In the genomic region with DNA sequence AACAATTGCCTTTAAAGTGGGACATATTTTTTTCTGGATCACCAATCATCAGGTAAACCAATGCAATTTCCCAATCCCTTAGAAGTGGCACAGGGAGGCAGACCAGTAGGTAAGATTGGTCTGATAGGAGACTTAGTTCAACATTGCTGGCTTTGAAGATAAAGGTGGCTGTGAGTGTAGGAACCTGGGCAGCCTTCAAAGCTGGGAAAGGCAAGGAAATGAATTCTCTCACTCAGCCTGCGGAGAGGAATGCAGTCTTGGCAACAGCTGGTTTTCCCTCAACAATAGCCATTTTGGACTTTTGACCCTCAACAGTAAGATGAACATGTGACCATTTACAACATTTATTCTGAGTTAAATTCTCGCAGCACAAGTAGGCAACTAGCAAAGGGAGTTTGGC, we compare ENCODE assay signal across 27 mouse cellular contexts. TPM values are rescaled to one million over a fixed set of nuclear protein-coding genes. Genes with fewer than 3 reads are reported as not detected.
A peak's percentile ranks its signal among the peaks of the same experiment; 100 is the strongest.
DNase-seq lines count a peak whose midpoint lies in the region; ATAC-seq and TF ChIP-seq lines count a peak whose summit lies in the region.
"Had no signal": no experiment of that assay in that cellular context is flagged by ENCODE, and none has a peak within 500 bp of the region (broad histone marks: within the 10 kb centered on the region; RNA-seq: fewer than 3 reads in every experiment).

No protein-coding gene starts in this region.

- no peak overlapping the region for H3K9ac ChIP-seq in kidney, postnatal 0 days (ENCODE audit: low read depth, low read length)
- no peak overlapping the region for H3K9ac ChIP-seq in midbrain, embryonic 11.5 days (ENCODE audit: low read length)
- no peak overlapping the region for H3K9ac ChIP-seq in midbrain, postnatal 0 days (replicated peaks; ENCODE audit: low read length, poor library complexity, severe bottlenecking)
- H3K9ac ChIP-seq in stomach, postnatal 0 days (ENCODE audit: low read length) = no peak overlapping the region
- H3K9ac ChIP-seq: embryonic facial prominence, embryonic 12.5 days; liver, embryonic 15.5 days; neural tube, embryonic 13.5 days had no signal

- no peaks in the 10 kb centered on the region for H3K9me3 ChIP-seq in kidney, postnatal 0 days (replicated peaks; ENCODE audit: low read length)
- H3K9me3 ChIP-seq in midbrain, embryonic 11.5 days (ENCODE audit: control insufficient read depth, low read length) = no peaks in the 10 kb centered on the region
- H3K9me3 ChIP-seq in midbrain, postnatal 0 days (ENCODE audit: low read length) = no peaks in the 10 kb centered on the region
- H3K9me3 ChIP-seq in stomach, postnatal 0 days (ENCODE audit: control insufficient read depth, low read length) = no peaks in the 10 kb centered on the region
- H3K9me3 ChIP-seq: embryonic facial prominence, embryonic 12.5 days; liver, embryonic 15.5 days; midbrain, embryonic 10.5 days; neural tube, embryonic 13.5 days had no signal

- no peak for TF ChIP-seq EP300 in stomach, postnatal 0 days (optimal IDR thresholded peaks at IDR 0.05)

- no peaks in the 10 kb centered on the region for H3K27me3 ChIP-seq in kidney, postnatal 0 days (ENCODE audit: insufficient read depth, low read length)
- peaks cover 71% of the 10 kb centered on the region for H3K27me3 ChIP-seq in midbrain, embryonic 11.5 days (ENCODE audit: control insufficient read depth, insufficient read depth, low read length)
- peaks cover 31% of the 10 kb centered on the region for H3K27me3 ChIP-seq in midbrain, postnatal 0 days (ENCODE audit: insufficient read depth, low read length)
- no peaks in the 10 kb centered on the region for H3K27me3 ChIP-seq in stomach, postnatal 0 days (ENCODE audit: control insufficient read depth, insufficient read depth, low read length)
- H3K27me3 ChIP-seq: CH12.LX had no signal

- intact Hi-C loops in gastrocnemius, postnatal 14 days (cut with DNase I; ENCODE audit: low total_unique reads) = no loop called here

- no peaks in the 10 kb centered on the region for H3K36me3 ChIP-seq in kidney, postnatal 0 days (ENCODE audit: insufficient read depth, low read length)
- H3K36me3 ChIP-seq in midbrain, embryonic 11.5 days (ENCODE audit: control insufficient read depth, insufficient read depth, low read length) = no peaks in the 10 kb centered on the region
- H3K36me3 ChIP-seq in midbrain, postnatal 0 days (ENCODE audit: insufficient read depth, low read length) = no peaks in the 10 kb centered on the region
- H3K36me3 ChIP-seq in stomach, postnatal 0 days (ENCODE audit: control insufficient read depth, insufficient read depth, low read length) = no peaks in the 10 kb centered on the region
- H3K36me3 ChIP-seq: embryonic facial prominence, embryonic 12.5 days; liver, embryonic 15.5 days; midbrain, embryonic 10.5 days; neural tube, embryonic 13.5 days had no signal

- WGBS in kidney, postnatal 0 days = 41% methylated on average over 2 of the region's 2 CpGs
- WGBS in midbrain, embryonic 11.5 days = 27% methylated on average over 2 of the region's 2 CpGs
- WGBS in midbrain, postnatal 0 days = 48% methylated on average over 2 of the region's 2 CpGs
- WGBS in stomach, postnatal 0 days = 36% methylated on average over 2 of the region's 2 CpGs

- peak; percentile 53 for DNase-seq in embryo, embryonic 10 days (ENCODE audit: low spot score)
- DNase-seq in embryo, embryonic 10.5 days (ENCODE audit: low spot score) = no peak
- DNase-seq in kidney, postnatal 0 days (ENCODE audit: low spot score) = peak; percentile 39
- DNase-seq in kidney, postnatal 14 days = no peak
- peak; percentile 87 for DNase-seq in midbrain, embryonic 11.5 days (ENCODE audit: low spot score, missing footprints)
- no peak for DNase-seq in midbrain, postnatal 0 days (ENCODE audit: low spot score)
- peak; percentile 63 for DNase-seq in stomach, postnatal 0 days (ENCODE audit: low spot score)
- DNase-seq in gastrocnemius, postnatal 14 days = no peak
- DNase-seq: adrenal gland, adult 2 months; cerebellum, adult 8-10 months; cerebellum, postnatal 25 days; embryo, embryonic 11 days; heart, postnatal 14 days; kidney, postnatal 36 days; left cerebral cortex, postnatal 4 days; liver; lung, postnatal 14 days had no signal

- H3K4me3 ChIP-seq in kidney, postnatal 0 days (replicated peaks; ENCODE audit: low read depth, low read length) = no peak overlapping the region
- no peak overlapping the region for H3K4me3 ChIP-seq in midbrain, embryonic 11.5 days (ENCODE audit: low read depth, low read length)
- H3K4me3 ChIP-seq in midbrain, postnatal 0 days (ENCODE audit: low read depth, low read length) = no peak overlapping the region
- no peak overlapping the region for H3K4me3 ChIP-seq in stomach, postnatal 0 days (ENCODE audit: low read depth, low read length)
- H3K4me3 ChIP-seq: embryonic facial prominence, embryonic 12.5 days; liver, embryonic 15.5 days; midbrain, embryonic 10.5 days; myocyte; neural tube, embryonic 13.5 days had no signal

- no peak overlapping the region for H3K4me2 ChIP-seq in kidney, postnatal 0 days (ENCODE audit: low read length)
- no peak overlapping the region for H3K4me2 ChIP-seq in midbrain, embryonic 11.5 days
- H3K4me2 ChIP-seq in midbrain, postnatal 0 days (ENCODE audit: low read depth, low read length, poor library complexity, severe bottlenecking) = no peak overlapping the region
- no peak overlapping the region for H3K4me2 ChIP-seq in stomach, postnatal 0 days (replicated peaks; ENCODE audit: low read depth)
- H3K4me2 ChIP-seq: embryonic facial prominence, embryonic 12.5 days had no signal

- no peak for ATAC-seq in kidney, postnatal 0 days (replicated peaks; ENCODE audit: low FRiP score, low read depth)
- no peak for ATAC-seq in midbrain, embryonic 11.5 days (ENCODE audit: low FRiP score)
- no peak for ATAC-seq in midbrain, postnatal 0 days (ENCODE audit: low FRiP score)
- peak; percentile 48; the same call in 1 of the 2 replicates for ATAC-seq in stomach, postnatal 0 days (ENCODE audit: low FRiP score, low TSS enrichment)
- ATAC-seq: activated CD4-positive, CD25-positive, alpha-beta regulatory T cell, adult 4 months; forebrain, embryonic 16.5 days; hindbrain, embryonic 16.5 days; midbrain, embryonic 16.5 days had no signal

- 0 out of 2 replicates have a peak, but pooled peaks cover 3% of the 10 kb centered on the region for H3K4me1 ChIP-seq in kidney, postnatal 0 days (replicated peaks; ENCODE audit: insufficient read depth, low read length)
- H3K4me1 ChIP-seq in midbrain, embryonic 11.5 days (ENCODE audit: control insufficient read depth, insufficient read depth, low read length) = peaks cover 5% of the 10 kb centered on the region
- no peaks in the 10 kb centered on the region for H3K4me1 ChIP-seq in midbrain, postnatal 0 days (ENCODE audit: insufficient read depth, low read length)
- peaks cover 2% of the 10 kb centered on the region; the same call in 1 of the 2 replicates for H3K4me1 ChIP-seq in stomach, postnatal 0 days (replicated peaks; ENCODE audit: control insufficient read depth, insufficient read depth)
- H3K4me1 ChIP-seq: liver, embryonic 15.5 days had no signal

- H3K27ac ChIP-seq in kidney, postnatal 0 days = no peak overlapping the region
- no peak overlapping the region for H3K27ac ChIP-seq in midbrain, embryonic 11.5 days (ENCODE audit: low read depth, low read length)
- no peak overlapping the region for H3K27ac ChIP-seq in midbrain, postnatal 0 days (ENCODE audit: low read depth, low read length)
- H3K27ac ChIP-seq in stomach, postnatal 0 days (replicated peaks) = no peak overlapping the region
- H3K27ac ChIP-seq: embryonic facial prominence, embryonic 12.5 days; liver, embryonic 15.5 days; midbrain, embryonic 10.5 days; neural tube, embryonic 13.5 days had no signal

- no peak for TF ChIP-seq CTCF in kidney, postnatal 0 days (IDR thresholded peaks at IDR 0.05; ENCODE audit: low read depth)
- no peak for TF ChIP-seq CTCF in midbrain, postnatal 0 days (IDR thresholded peaks at IDR 0.05)
- no peak for TF ChIP-seq CTCF in stomach, postnatal 0 days (IDR thresholded peaks at IDR 0.05; ENCODE audit: low read depth)

RNA-seq across cellular contexts. Expression of a gene that starts 1.3 kb away (rescaled TPM):
- 20.4 and 21.6 TPM in 2 replicates for polyA plus RNA-seq in kidney, postnatal 0 days (2015; fragmentation: Nextera tagmentation; extraction: Ambion mirVana)
- 12.8 and 13.7 TPM in 2 replicates for polyA plus RNA-seq in midbrain, embryonic 11.5 days (2014; fragmentation: Nextera tagmentation; extraction: Ambion mirVana)
- total RNA-seq in midbrain, postnatal 0 days (2014; rRNA removed) = 35.0 and 57.3 TPM in 2 replicates
- 31.4 and 50.9 TPM in 2 replicates for polyA plus RNA-seq in midbrain, postnatal 0 days (2015; fragmentation: Nextera tagmentation; extraction: Ambion mirVana)
- polyA plus RNA-seq in stomach, postnatal 0 days (2015; fragmentation: Nextera tagmentation; extraction: Ambion mirVana) = 13.9 and 20.6 TPM in 2 replicates
- 10 to 100 TPM; 29.9 to 34.8 TPM for total RNA-seq in gastrocnemius, postnatal 14 days (2021)
- total RNA-seq: CH12.LX had no signal

Comparison
In these comparisons a context has a peak if more than half of its experiments do, and no peak if none do; other contexts are left out.
1. DNase-seq: peak in embryo, embryonic 10 days (single experiment), kidney, postnatal 0 days (single experiment), midbrain, embryonic 11.5 days (single experiment) and stomach, postnatal 0 days (single experiment); none in embryo, embryonic 10.5 days (single experiment), kidney, postnatal 14 days (single experiment), midbrain, postnatal 0 days (single experiment) and gastrocnemius, postnatal 14 days (single experiment).